Mouse (Mus musculus) liver, embryonic 16.5 days (tissue): ENCODE data around the gene Sv2c. TPM values are rescaled to one million over a fixed set of nuclear protein-coding genes. Genes with fewer than 3 reads are reported as not detected.
A peak's percentile ranks its signal among the peaks of the same experiment; 100 is the strongest.

ENCODE experiments used
- ATAC-seq: fragments of 200-750 bp; cut with Nextera tagmentation; 2 replicates; pipeline ENCODE4 v1.8.0; 2017; ENCODE audit warnings: low read depth, mild to moderate bottlenecking, moderate number of reproducible peaks, moderate library complexity
- H3K27ac ChIP-seq: fragments of 300-500 bp; sonication (generic); 2 replicates; pipeline ENCODE4 v1.5.1; 2014; ENCODE audit warnings: mild to moderate bottlenecking, low read length
- H3K27me3 ChIP-seq: fragments of 300-500 bp; sonication (generic); 2 replicates; pipeline ENCODE4 v1.6.1; 2014; ENCODE audit warnings: low read depth, low read length, mixed read lengths; ENCODE audit not compliant: control insufficient read depth, insufficient read depth
- H3K36me3 ChIP-seq: fragments of 300-500 bp; sonication (generic); 2 replicates; pipeline ENCODE4 v1.6.1; 2014; ENCODE audit warnings: mild to moderate bottlenecking; ENCODE audit not compliant: control insufficient read depth, insufficient read depth
- H3K4me1 ChIP-seq: fragments of 300-500 bp; sonication (generic); 2 replicates; pipeline ENCODE4 v1.6.1; 2014; ENCODE audit warnings: low read depth, low read length, mixed read lengths; ENCODE audit not compliant: control insufficient read depth
- H3K4me2 ChIP-seq: fragments of 300-500 bp; sonication (generic); 2 replicates; pipeline ENCODE4 v1.6.1; 2014; ENCODE audit warnings: low read depth, low read length, mixed read lengths
- H3K4me3 ChIP-seq: fragments of 300-500 bp; sonication (generic); 2 replicates; pipeline ENCODE4 v1.5.1; 2014; ENCODE audit warnings: low read depth, mild to moderate bottlenecking, low read length
- H3K9ac ChIP-seq: fragments of 300-500 bp; sonication (generic); 2 replicates; pipeline ENCODE4 v1.6.1; 2014; ENCODE audit warnings: low read depth, low read length
- H3K9me3 ChIP-seq: fragments of 300-500 bp; sonication (generic); replicated peaks from 2 replicates; pipeline ENCODE4 v1.6.1; 2016; ENCODE audit warnings: low read length; ENCODE audit not compliant: control insufficient read depth
- WGBS: fragments of 180-500 bp; shearing (Covaris S2); extraction: QIAGEN DNeasy Blood & Tissue Kit; methylation state at CpG from one replicate; pipeline ENCODE4 v1.1.7; 2014; ENCODE audit not compliant: insufficient replicate concordance; 5-methylcytosine and 5-hydroxymethylcytosine counted together
- polyA plus RNA-seq: library from polyadenylated mRNA; unstranded; fragments of >200 nt; fragmentation: Nextera tagmentation; extraction: Ambion mirVana; gene quantifications from 2 replicates; pipeline ENCODE4 v1.2.1, GENCODE M21; 2015

Sv2c gene
- polyA plus RNA-seq, 1 experiment from 2014 or later: 0.18 TPM

GRCm38 (mm10) chr13:95924201-95924621, 208.2 kb downstream of the Sv2c start:
- H3K4me1 ChIP-seq: no peaks in the 10 kb centered on the region
- peak; percentile 71 for ATAC-seq
- no peaks in the 10 kb centered on the region for H3K27me3 ChIP-seq
- no peak overlapping the region for H3K9ac ChIP-seq
- H3K4me3 ChIP-seq: no peak overlapping the region
- no peaks in the 10 kb centered on the region for H3K36me3 ChIP-seq
- WGBS: 48% methylated on average over 2 of the region's 2 CpGs
- no peak overlapping the region for H3K4me2 ChIP-seq
- peak overlapping the region; percentile 16 for H3K27ac ChIP-seq
- H3K9me3 ChIP-seq: 0 out of 2 replicates have a peak, but pooled peaks cover 3% of the 10 kb centered on the region

- no peak overlapping the region for H3K27ac ChIP-seq
- H3K4me2 ChIP-seq: no peak overlapping the region
- 65% methylated on average over 4 of the region's 4 CpGs for WGBS
- 0 out of 2 replicates have a peak, but pooled peaks cover 3% of the 10 kb centered on the region for H3K9me3 ChIP-seq
- H3K4me3 ChIP-seq: no peak overlapping the region
- no peak for ATAC-seq
- H3K36me3 ChIP-seq: no peaks in the 10 kb centered on the region
- no peaks in the 10 kb centered on the region for H3K27me3 ChIP-seq
- H3K4me1 ChIP-seq: no peaks in the 10 kb centered on the region
- H3K9ac ChIP-seq: no peak overlapping the region
Observed at GRCm38 (mm10) chr13:95922626-95923025, 209.8 kb downstream of the Sv2c start.

GRCm38 (mm10) chr13:95918624-95919284, 213.6 kb downstream of the Sv2c start:
- Histone ChIP-seq H3K27me3 (no peaks in the 10 kb centered on the region), H3K36me3 (no peaks in the 10 kb centered on the region), H3K4me1 (no peaks in the 10 kb centered on the region), H3K4me3 (no peak overlapping the region), H3K27ac (no peak overlapping the region), H3K4me2 (no peak overlapping the region), H3K9ac (no peak overlapping the region), H3K9me3 (0 out of 2 replicates have a peak, but pooled peaks cover 3% of the 10 kb centered on the region)
- ATAC-seq: no peak
- WGBS: 74% methylated on average over 9 of the region's 9 CpGs

- no peak overlapping the region for H3K4me2 ChIP-seq
- no peak for ATAC-seq
- no peak overlapping the region for H3K4me3 ChIP-seq
- H3K9ac ChIP-seq: no peak overlapping the region
- H3K4me1 ChIP-seq: peaks cover 3% of the 10 kb centered on the region; the same call in 1 of the 2 replicates
- H3K9me3 ChIP-seq: no peaks in the 10 kb centered on the region
- no peaks in the 10 kb centered on the region for H3K36me3 ChIP-seq
- WGBS: 28% methylated on average over 2 of the region's 2 CpGs
- no peak overlapping the region for H3K27ac ChIP-seq
- H3K27me3 ChIP-seq: no peaks in the 10 kb centered on the region
Observed at GRCm38 (mm10) chr13:95913046-95913406, 219.4 kb downstream of the Sv2c start.

- WGBS: 59% methylated on average over 11 of the region's 11 CpGs
- Histone ChIP-seq H3K9ac (no peak overlapping the region), H3K4me1 (peaks cover 3% of the 10 kb centered on the region; the same call in 1 of the 2 replicates), H3K36me3 (no peaks in the 10 kb centered on the region), H3K27me3 (no peaks in the 10 kb centered on the region), H3K4me2 (no peak overlapping the region), H3K9me3 (no peaks in the 10 kb centered on the region), H3K4me3 (no peak overlapping the region), H3K27ac (no peak overlapping the region)
- ATAC-seq: no peak
Observed at GRCm38 (mm10) chr13:95912157-95913045, 220.0 kb downstream of the Sv2c start.

GRCm38 (mm10) chr13:95910270-95910669, 222.1 kb downstream of the Sv2c start:
- WGBS: 50% methylated on average over 9 of the region's 9 CpGs
- Histone ChIP-seq H3K9ac (no peak overlapping the region), H3K4me1 (peaks cover 3% of the 10 kb centered on the region; the same call in 1 of the 2 replicates), H3K27ac (no peak overlapping the region), H3K4me3 (no peak overlapping the region), H3K9me3 (no peaks in the 10 kb centered on the region), H3K27me3 (no peaks in the 10 kb centered on the region), H3K4me2 (no peak overlapping the region), H3K36me3 (no peaks in the 10 kb centered on the region)
- ATAC-seq: no peak

- Histone ChIP-seq H3K4me3 (no peak overlapping the region), H3K9ac (no peak overlapping the region), H3K4me2 (no peak overlapping the region), H3K9me3 (no peaks in the 10 kb centered on the region), H3K36me3 (no peaks in the 10 kb centered on the region), H3K27me3 (no peaks in the 10 kb centered on the region), H3K27ac (no peak overlapping the region), H3K4me1 (peaks cover 3% of the 10 kb centered on the region; the same call in 1 of the 2 replicates)
- no peak for ATAC-seq
- WGBS: 52% methylated on average over 2 of the region's 2 CpGs
Observed at GRCm38 (mm10) chr13:95909244-95909643, 223.1 kb downstream of the Sv2c start.
